Mouse (Mus musculus) left cerebral cortex, adult 9 months (tissue): Measurements from ENCODE around the gene Sry.

ENCODE experiments used
- DNase-seq, 2 experiments: peaks; one replicate each; pipeline ENCODE4 v3.0.0; 2022; ENCODE audit warnings: low spot score in 2 of 2

Gene Sry

DNA sequence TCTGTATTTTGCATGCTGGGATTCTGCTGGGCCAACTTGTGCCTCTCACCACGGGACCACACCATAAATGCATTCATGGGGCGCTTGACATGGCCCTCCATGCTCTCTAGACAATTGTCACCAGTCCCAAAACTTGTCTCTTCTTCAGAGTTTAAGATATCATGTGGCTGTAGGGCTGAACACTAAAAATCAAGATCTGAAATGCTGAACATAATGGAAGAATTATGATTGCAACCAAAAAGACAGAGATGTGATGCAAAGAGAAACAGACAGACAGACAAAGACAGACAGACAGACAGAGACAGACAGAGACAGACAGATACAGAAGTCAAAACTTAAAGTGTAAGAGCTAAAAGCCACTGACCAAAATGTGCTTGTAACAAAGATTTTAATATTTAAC, at the start of gene Sry:
Sry (minus strand) TSS at position 101 of the 400 bp plus-strand sequence.
- DNase-seq = no peak
